Mouse (Mus musculus): Measurements from ENCODE around the gene Dlg1.
A peak's percentile ranks its signal among the peaks of the same experiment; 100 is the strongest.

Gene Dlg1

GRCm38 (mm10) chr16:31740704-31741103 lies 77.5 kb downstream of the Dlg1 start:
- peak in 1 of 2 experiments; percentile 21 for DNase-seq

- no peak for DNase-seq
These were observed 87.3 kb downstream of the Dlg1 start for GRCm38 (mm10) chr16:31750526-31750925.

- DNase-seq, result no peak
These were observed 91.2 kb downstream of the Dlg1 start for GRCm38 (mm10) chr16:31754172-31755025.

- no peak for DNase-seq
These were observed 91.8 kb downstream of the Dlg1 start for GRCm38 (mm10) chr16:31755053-31755452.

DNA sequence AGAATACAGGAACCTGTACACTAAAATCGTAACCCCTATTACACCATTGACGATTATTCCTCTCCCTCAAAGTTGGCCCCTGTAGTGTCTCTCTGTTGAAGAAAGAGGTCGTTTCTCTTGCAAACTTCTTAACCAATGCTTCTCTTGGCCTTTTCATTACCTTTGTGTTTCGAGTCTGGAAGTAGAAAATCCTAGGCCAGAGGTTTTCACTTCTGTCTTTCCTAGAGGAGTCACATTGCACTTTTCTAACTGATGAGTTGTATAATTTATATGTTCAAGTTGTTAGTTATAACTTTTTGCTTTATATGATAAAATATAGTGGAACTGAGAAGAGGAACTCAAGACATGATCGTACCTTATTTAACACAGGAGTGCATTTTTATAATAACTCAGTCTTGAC lies 93.2 kb downstream of the Dlg1 start:
- DNase-seq, result no peak

GRCm38 (mm10) chr16:31757606-31758005 lies 94.4 kb downstream of the Dlg1 start:
- DNase-seq, result no peak

GRCm38 (mm10) chr16:31759416-31759815 lies 96.2 kb downstream of the Dlg1 start:
- no peak for DNase-seq

DNA sequence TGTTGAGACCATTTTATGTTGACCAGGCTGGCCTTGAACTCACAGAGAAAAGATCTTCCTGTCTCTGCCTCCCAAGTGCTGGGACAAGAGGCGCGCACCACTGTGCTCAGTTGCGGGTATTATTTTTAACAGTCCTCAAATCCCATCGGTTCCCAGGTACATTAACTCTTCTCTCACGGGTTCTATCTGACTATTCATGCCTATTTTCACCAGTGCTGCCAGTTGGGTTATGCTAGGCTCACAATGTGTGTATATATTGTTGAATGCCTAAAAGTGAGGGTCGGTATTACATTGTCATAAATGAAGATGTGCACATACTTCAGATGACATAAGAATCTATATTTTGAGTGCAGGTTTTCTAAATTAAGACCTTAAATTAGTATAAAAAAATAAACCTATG lies 103.1 kb downstream of the Dlg1 start:
- DNase-seq, result no peak

- no peak for DNase-seq
These were observed 103.5 kb downstream of the Dlg1 start for GRCm38 (mm10) chr16:31766715-31767114.

GRCm38 (mm10) chr16:31775924-31776323 lies 112.7 kb downstream of the Dlg1 start:
- no peak for DNase-seq

DNA sequence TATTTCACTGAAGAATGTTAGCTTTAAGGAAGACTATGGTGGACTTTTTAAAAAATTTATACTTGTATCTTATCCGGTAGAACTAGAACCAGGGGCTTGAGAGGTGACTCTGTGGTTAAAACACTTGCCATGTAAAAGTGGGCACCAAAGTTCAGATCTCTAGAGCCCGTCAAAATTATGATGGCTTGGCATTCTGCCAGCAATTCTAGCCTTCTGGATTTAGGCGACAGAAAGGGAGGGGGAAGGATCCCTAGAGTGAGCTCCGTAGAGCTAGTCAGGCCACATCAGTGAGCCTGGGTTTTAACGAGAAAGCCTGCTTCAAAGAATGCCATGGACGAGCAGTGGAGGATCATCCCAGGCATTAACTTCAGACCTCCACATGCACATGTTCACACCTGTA lies 117.8 kb downstream of the Dlg1 start:
- DNase-seq, result no peak

DNA sequence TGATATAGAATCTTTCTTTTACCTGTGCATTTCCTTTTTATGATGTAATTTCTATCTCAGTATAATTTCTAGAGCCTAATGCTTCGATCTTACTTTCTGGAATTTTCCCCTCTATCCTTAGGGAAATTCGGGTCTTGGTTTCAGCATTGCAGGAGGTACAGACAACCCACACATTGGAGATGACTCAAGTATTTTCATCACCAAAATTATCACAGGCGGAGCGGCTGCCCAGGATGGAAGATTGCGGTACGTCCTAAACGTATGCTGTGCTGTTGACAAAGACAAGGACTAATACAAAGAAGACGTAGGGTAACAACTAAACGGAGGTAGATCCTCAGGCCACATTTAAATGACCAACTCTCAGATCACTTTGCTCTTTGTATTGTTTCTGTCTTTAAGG lies 126.8 kb downstream of the Dlg1 start:
- DNase-seq, result no peak

- DNase-seq, result no peak
These were observed 140.4 kb downstream of the Dlg1 start for GRCm38 (mm10) chr16:31803644-31804043.

DNA sequence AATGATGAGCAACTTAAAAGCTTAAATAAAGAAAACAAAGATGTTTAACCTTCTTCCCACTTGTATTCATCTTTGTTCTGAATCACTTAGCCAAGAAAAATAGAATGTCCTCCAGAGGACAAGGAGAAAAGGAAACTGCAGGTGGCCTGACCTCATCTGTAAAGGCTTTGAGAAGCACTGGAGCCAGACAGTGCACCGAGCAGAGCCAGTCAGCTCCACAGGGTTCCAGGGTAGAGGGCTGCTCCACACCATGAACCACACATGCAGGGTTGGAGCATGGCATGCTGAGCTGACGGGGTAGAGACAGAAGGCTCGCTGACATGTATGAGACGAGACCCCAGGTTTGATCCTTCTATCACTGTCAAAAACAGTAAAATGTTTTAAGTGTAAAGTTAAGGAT lies 162.8 kb downstream of the Dlg1 start:
- no peak for DNase-seq

GRCm38 (mm10) chr16:31830726-31831125 lies 167.5 kb downstream of the Dlg1 start:
- DNase-seq, result no peak

DNA sequence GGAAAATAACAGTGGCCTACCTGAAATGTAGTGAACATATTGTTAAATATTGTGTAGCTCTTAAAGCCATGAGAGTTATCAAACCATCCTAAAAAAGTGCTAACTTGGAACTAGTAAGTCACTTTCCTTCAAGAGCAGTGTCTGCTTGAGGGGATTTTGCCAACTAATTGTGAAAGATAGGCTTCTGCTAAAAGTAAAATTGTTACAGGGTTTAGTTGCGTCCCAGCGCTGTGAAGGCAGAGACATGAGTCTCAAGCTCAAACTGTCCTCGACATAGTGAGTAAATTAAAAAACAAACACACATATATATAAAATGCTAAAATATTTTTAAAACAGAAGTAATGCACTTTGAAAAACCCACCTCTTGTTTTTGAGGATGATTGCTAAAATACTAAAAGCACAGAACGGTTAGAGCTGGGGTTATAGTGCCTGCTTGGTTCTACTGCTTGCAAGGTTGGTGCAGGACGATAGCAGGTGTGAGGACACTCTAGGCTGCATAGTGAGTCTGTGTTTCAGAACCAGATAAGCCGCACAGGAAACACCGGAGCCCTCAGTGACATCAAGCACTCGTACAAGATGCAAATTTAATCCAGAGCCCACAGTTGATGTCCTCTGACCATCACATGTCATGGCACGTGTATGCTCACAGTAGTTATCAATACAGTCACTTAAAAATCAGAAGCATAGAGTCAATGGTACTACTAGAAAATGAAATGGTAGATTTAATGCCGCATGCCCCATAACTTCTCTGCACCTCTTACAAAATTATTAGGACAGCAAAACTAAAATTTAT lies 169.6 kb downstream of the Dlg1 start:
- no peak for DNase-seq

GRCm38 (mm10) chr16:31834011-31834584 lies 170.9 kb downstream of the Dlg1 start:
- peak; percentile 14 to 17 for DNase-seq

GRCm38 (mm10) chr16:31834662-31835318 lies 171.5 kb downstream of the Dlg1 start:
- no peak for DNase-seq

DNA sequence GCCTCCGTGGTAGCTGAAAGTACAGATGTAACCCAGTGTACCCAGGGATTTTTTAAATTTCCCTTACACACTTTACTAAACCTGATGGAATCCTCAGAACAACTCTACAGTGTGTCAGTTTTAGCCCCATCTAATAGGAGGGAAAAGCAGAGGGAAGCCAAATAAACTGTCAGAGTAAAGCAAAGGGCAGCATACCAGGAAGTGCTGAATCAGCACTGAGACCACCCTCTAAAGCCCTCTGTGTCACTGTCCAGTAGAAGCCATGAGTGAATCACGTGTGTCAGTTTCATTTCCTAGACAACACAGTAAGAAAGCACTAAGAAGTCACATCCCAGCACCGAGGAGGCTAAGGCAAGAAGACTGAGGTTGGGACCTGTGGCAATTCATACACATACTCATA lies 174.1 kb downstream of the Dlg1 start:
- DNase-seq, result no peak

GRCm38 (mm10) chr16:31844246-31844645 lies 181.0 kb downstream of the Dlg1 start:
- no peak for DNase-seq

- DNase-seq, result no peak
These were observed 183.5 kb downstream of the Dlg1 start for GRCm38 (mm10) chr16:31846763-31847162.

DNA sequence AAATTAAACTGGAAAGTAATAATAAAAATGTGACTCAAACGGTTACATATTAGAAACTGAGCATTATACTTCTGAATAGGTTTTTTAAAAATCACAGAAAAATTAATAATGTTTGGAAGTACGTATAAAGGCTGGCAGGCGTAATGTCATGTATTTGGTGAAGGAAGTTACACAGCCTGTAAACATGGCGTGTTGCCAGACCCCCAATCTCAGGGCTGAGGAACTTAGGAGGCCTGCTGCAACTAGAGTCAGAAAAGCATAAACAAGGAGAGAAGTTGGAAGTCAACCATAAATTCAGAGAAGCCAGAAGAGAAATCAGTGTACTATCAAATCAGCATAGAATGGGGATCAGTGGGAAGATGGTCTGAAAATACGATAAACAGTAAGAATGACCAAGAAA lies 200.7 kb downstream of the Dlg1 start:
- no peak for DNase-seq

DNA sequence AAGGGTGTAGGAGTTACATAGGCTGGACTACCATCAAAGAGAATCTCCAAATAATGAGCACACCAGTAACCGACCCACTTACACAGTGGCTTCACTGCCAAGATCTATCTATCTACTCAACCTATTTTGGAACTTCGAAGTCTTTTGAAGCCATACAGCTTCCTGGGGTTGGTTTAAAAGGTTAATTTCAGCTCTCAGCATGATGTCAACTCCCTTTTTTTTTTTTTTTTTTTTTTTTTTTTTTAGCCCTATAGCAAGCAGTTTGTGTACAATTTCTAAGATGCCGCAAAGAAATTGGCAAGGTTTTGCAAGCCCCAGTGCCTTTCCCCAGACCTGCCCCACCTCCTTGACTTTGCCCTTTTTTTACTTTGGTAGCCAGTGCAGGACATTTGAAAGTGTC lies 202.0 kb downstream of the Dlg1 start:
- DNase-seq, result no peak

Measured in lung, adult 18-20 months (tissue).